Comparison of ENCODE assay signal across 13 mouse cellular contexts in the genomic region with DNA sequence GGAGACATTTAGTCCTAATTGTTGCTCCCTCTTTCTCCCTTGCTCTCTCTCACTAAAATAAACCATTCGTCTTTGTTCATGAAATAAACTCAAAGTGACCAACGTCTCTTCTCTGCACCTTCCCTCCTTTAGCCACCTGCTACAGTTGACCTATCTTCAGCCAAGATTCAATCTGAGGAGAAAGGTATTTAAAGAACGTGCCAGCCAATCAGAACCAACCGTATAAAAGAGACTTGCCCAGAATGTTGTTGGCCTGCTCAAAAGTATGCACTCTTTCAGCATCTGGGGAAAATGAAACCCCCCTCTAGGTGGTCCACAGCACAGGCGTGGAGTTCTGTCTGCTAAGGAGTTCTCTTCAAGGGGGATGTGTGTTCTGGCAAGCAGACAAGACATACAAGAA.
"Had no signal": no experiment of that assay in that cellular context is flagged by ENCODE, and none has a peak within 500 bp of the region (broad histone marks: within the 10 kb centered on the region; RNA-seq: fewer than 3 reads in every experiment).

No protein-coding gene starts in this region.

- H3K9me3 ChIP-seq: heart, embryonic 13.5 days; heart, embryonic 15.5 days; hindbrain, embryonic 13.5 days; hindbrain, embryonic 15.5 days; kidney, embryonic 15.5 days; limb, embryonic 12.5 days; liver, embryonic 13.5 days; liver, embryonic 15.5 days had no signal

- H3K36me3 ChIP-seq: heart, embryonic 13.5 days; heart, embryonic 15.5 days; hindbrain, embryonic 13.5 days; hindbrain, embryonic 15.5 days; kidney, embryonic 15.5 days; limb, embryonic 12.5 days; liver, embryonic 13.5 days; liver, embryonic 15.5 days had no signal

- H3K27ac ChIP-seq: gastrocnemius, adult 2 months; heart, adult 2 months; heart, embryonic 13.5 days; heart, embryonic 15.5 days; hindbrain, embryonic 13.5 days; hindbrain, embryonic 15.5 days; hindbrain, postnatal 0 days; kidney, embryonic 15.5 days; kidney, postnatal 0 days; limb, embryonic 12.5 days; liver, embryonic 13.5 days; liver, embryonic 15.5 days had no signal

- H3K27me3 ChIP-seq: heart, embryonic 13.5 days; heart, embryonic 15.5 days; hindbrain, embryonic 13.5 days; hindbrain, embryonic 15.5 days; kidney, embryonic 15.5 days; limb, embryonic 12.5 days; liver, embryonic 13.5 days; liver, embryonic 15.5 days had no signal

- H3K4me1 ChIP-seq: heart, embryonic 13.5 days; heart, embryonic 15.5 days; hindbrain, embryonic 13.5 days; kidney, embryonic 15.5 days; limb, embryonic 12.5 days; liver, embryonic 13.5 days; liver, embryonic 15.5 days had no signal

- ATAC-seq: hindbrain, postnatal 0 days; intestine, embryonic 16.5 days had no signal

- H3K4me3 ChIP-seq: gastrocnemius, adult 2 months; heart, adult 2 months; heart, embryonic 13.5 days; heart, embryonic 15.5 days; hindbrain, embryonic 13.5 days; hindbrain, embryonic 15.5 days; kidney, embryonic 15.5 days; limb, embryonic 12.5 days; liver, embryonic 13.5 days; liver, embryonic 15.5 days had no signal
